20 mouse cellular contexts compared by ENCODE assay signal in genomic region chr13:103262707-103263106, GRCm38 (mm10).
"Had no signal": no experiment of that assay in that cellular context is flagged by ENCODE, and none has a peak within 500 bp of the region (broad histone marks: within the 10 kb centered on the region; RNA-seq: fewer than 3 reads in every experiment).

No protein-coding gene starts in this region.

- H3K4me2 ChIP-seq: liver, embryonic 13.5 days; liver, embryonic 15.5 days; lung, embryonic 15.5 days; midbrain, embryonic 12.5 days; neural tube, embryonic 13.5 days; neural tube, embryonic 15.5 days had no signal

- H3K4me1 ChIP-seq: liver, embryonic 13.5 days; liver, embryonic 15.5 days; lung, embryonic 15.5 days; megakaryocyte, embryonic 14.5 days; midbrain, embryonic 12.5 days; neural tube, embryonic 13.5 days; neural tube, embryonic 15.5 days had no signal

- ATAC-seq: liver, postnatal 0 days; midbrain, embryonic 16.5 days had no signal

- H3K9me3 ChIP-seq: liver, embryonic 13.5 days; lung, embryonic 15.5 days; midbrain, embryonic 12.5 days; neural tube, embryonic 13.5 days; neural tube, embryonic 15.5 days had no signal

- H3K36me3 ChIP-seq: liver, embryonic 13.5 days; liver, embryonic 15.5 days; lung, embryonic 15.5 days; midbrain, embryonic 12.5 days; neural tube, embryonic 13.5 days; neural tube, embryonic 15.5 days had no signal

- H3K4me3 ChIP-seq: liver, embryonic 13.5 days; liver, embryonic 15.5 days; lung, embryonic 15.5 days; megakaryocyte, embryonic 14.5 days; midbrain, embryonic 12.5 days; myocyte; neural tube, embryonic 13.5 days; neural tube, embryonic 15.5 days had no signal

- H3K27ac ChIP-seq: liver, embryonic 13.5 days; liver, embryonic 15.5 days; lung, embryonic 15.5 days; macrophage; midbrain, embryonic 12.5 days; neural tube, embryonic 13.5 days; neural tube, embryonic 15.5 days had no signal

- DNase-seq: liver, embryonic 13.5 days; liver, postnatal 0 days; midbrain, embryonic 14.5 days; retina, postnatal 1 day; right cerebral cortex, adult 18-20 months; right cerebral cortex, postnatal 25 days; right cerebral cortex, postnatal 4 days; spleen, adult 18-20 months; thymus, adult 18-20 months; thymus, postnatal 14 days; thymus, postnatal 36 days had no signal

- H3K9ac ChIP-seq: liver, embryonic 13.5 days; liver, embryonic 15.5 days; liver, postnatal 0 days; lung, embryonic 15.5 days; midbrain, embryonic 12.5 days; neural tube, embryonic 13.5 days; neural tube, embryonic 15.5 days had no signal

- H3K27me3 ChIP-seq: liver, embryonic 13.5 days; liver, embryonic 15.5 days; lung, embryonic 15.5 days; megakaryocyte, embryonic 14.5 days; midbrain, embryonic 12.5 days; neural tube, embryonic 13.5 days; neural tube, embryonic 15.5 days had no signal
